Mouse (Mus musculus): ENCODE measurements around the gene Mrgprh.

DNA sequence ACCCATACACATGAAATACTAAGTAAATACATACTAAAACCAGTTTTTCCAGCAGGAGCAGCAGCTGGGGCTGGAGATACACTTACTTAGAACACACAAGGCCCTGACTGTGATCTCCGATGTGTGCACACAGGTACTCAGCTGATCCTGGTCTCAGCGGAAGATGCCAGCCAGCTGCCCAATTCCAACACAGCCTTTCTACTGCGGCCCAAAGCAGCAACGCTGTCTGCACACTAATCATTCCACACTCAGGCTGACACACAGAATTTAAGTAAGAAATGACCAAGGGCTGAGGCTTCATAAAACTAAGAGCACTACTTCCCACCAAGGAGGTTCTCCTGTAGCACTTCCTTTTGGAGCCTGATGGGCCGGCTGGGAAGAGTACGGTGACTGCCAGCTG lies 26.5 kb downstream of the Mrgprh start:
- TF ChIP-seq CTCF (IDR thresholded peaks at IDR 0.05; ENCODE audit: borderline replicate concordance, control insufficient read depth, extremely low read depth, insufficient read depth, low read length, poor library complexity), result no peak
- no peak for TF ChIP-seq POLR2A (IDR thresholded peaks at IDR 0.05; ENCODE audit: control insufficient read depth, extremely low read depth, insufficient read depth, low read length, poor library complexity)
